Mouse (Mus musculus): ENCODE measurements at regions not wholly inside any gene's neighbourhood (a gene's known extent, or its start where the extent isn't known, plus 50 kb on each side); places are given as distances from the start of the nearest gene placed in this dataset.

DNA sequence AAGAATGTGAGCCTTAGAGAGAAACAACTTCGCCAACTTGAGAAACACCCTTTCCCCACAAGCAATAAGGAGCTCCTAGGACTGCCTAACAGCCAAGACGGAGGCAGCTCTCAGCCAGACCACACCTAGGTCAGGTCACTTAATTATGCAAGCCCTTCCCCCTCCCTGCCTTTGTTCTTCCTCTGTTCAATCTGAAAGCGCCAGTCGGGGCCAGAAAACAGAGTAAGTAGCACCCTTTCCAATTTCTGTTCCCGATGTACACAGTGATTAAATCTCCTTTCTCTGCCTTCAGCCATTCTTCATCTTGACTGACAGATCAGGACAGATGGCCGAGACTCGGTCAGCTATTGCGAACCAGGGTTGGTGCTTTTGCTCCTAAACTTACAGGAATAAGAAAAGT is 177.0 kb upstream of the Sfrp2 start:
- no peak for TF ChIP-seq CTCF (IDR thresholded peaks at IDR 0.05; ENCODE audit: borderline replicate concordance, extremely low read depth, insufficient read depth, insufficient read length)
- no peak for TF ChIP-seq POLR2A (IDR thresholded peaks at IDR 0.05; ENCODE audit: borderline replicate concordance, extremely low read depth, insufficient read depth, insufficient read length, poor library complexity, severe bottlenecking)
